21 mouse cellular contexts compared by ENCODE assay signal in genomic region chr4:149286287-149287137, GRCm38 (mm10). TPM values are rescaled to one million over a fixed set of nuclear protein-coding genes. Genes with fewer than 3 reads are reported as not detected.
DNase-seq lines count a peak whose midpoint lies in the region; ATAC-seq and TF ChIP-seq lines count a peak whose summit lies in the region.
"Had no signal": no experiment of that assay in that cellular context is flagged by ENCODE, and none has a peak within 500 bp of the region (broad histone marks: within the 10 kb centered on the region; RNA-seq: fewer than 3 reads in every experiment).

No protein-coding gene starts in this region.

- DNase-seq in heart, embryonic 10.5 days (ENCODE audit: low spot score): no peak
- no peak for DNase-seq in layer of hippocampus, adult 2 months (ENCODE audit: low spot score in 2 of 2)
- DNase-seq in layer of hippocampus, adult 9-10 months (ENCODE audit: low spot score): no peak
- no peak for DNase-seq in midbrain, embryonic 14.5 days
- DNase-seq in midbrain, embryonic 11.5 days (ENCODE audit: low spot score, missing footprints): no peak
- no peak for DNase-seq in urinary bladder, postnatal 14 days (ENCODE audit: low spot score)
- DNase-seq: adrenal gland, adult 2 months; cerebellum, postnatal 10 days; gastrocnemius, postnatal 36 days; heart, postnatal 10 days; kidney, postnatal 4 days; lung, adult 18-20 months; lung, postnatal 36 days; right cerebral cortex, postnatal 14 days; thymus, adult 18-20 months; thymus, postnatal 4 days had no signal

- H3K9me3 ChIP-seq in heart, embryonic 10.5 days: no peaks in the 10 kb centered on the region
- no peaks in the 10 kb centered on the region for H3K9me3 ChIP-seq in heart, embryonic 11.5 days (replicated peaks; ENCODE audit: control insufficient read depth, low read length)
- no peaks in the 10 kb centered on the region for H3K9me3 ChIP-seq in midbrain, embryonic 14.5 days (ENCODE audit: control insufficient read depth, low read length)
- no peaks in the 10 kb centered on the region for H3K9me3 ChIP-seq in midbrain, embryonic 11.5 days (ENCODE audit: control insufficient read depth, low read length)
- H3K9me3 ChIP-seq: embryonic facial prominence, embryonic 13.5 days; kidney, embryonic 15.5 days had no signal

- peak overlapping the region; percentile 18; the same call in 1 of the 2 replicates for H3K27ac ChIP-seq in heart, embryonic 10.5 days
- no peak overlapping the region for H3K27ac ChIP-seq in heart, embryonic 11.5 days (ENCODE audit: low read depth, low read length)
- H3K27ac ChIP-seq in layer of hippocampus, adult 2 months: peak overlapping the region; percentile 70; the same call in 1 of the 2 replicates
- 0 out of 2 replicates have a peak overlapping the region, but pooled peaks have one; percentile 5 for H3K27ac ChIP-seq in midbrain, embryonic 14.5 days (replicated peaks; ENCODE audit: low read depth, low read length)
- no peak overlapping the region for H3K27ac ChIP-seq in midbrain, embryonic 11.5 days (ENCODE audit: low read depth, low read length)
- H3K27ac ChIP-seq in small intestine, adult 2 months (ENCODE audit: insufficient read depth, low read depth, low read length): peak overlapping the region; percentile 89
- H3K27ac ChIP-seq: embryonic facial prominence, embryonic 13.5 days; kidney, embryonic 15.5 days had no signal

- no peaks in the 10 kb centered on the region for H3K27me3 ChIP-seq in heart, embryonic 10.5 days (ENCODE audit: insufficient read depth, poor library complexity, severe bottlenecking)
- no peaks in the 10 kb centered on the region for H3K27me3 ChIP-seq in heart, embryonic 11.5 days (ENCODE audit: control insufficient read depth, insufficient read depth, low read length)
- no peaks in the 10 kb centered on the region for H3K27me3 ChIP-seq in midbrain, embryonic 14.5 days (ENCODE audit: control insufficient read depth, insufficient read depth, low read length)
- H3K27me3 ChIP-seq in midbrain, embryonic 11.5 days (ENCODE audit: control insufficient read depth, insufficient read depth, low read length): no peaks in the 10 kb centered on the region
- H3K27me3 ChIP-seq in small intestine, adult 2 months (ENCODE audit: control insufficient read depth, insufficient read depth, low read length): no peaks in the 10 kb centered on the region
- H3K27me3 ChIP-seq: embryonic facial prominence, embryonic 13.5 days; kidney, embryonic 15.5 days had no signal

- WGBS in heart, embryonic 10.5 days: 67% methylated on average over 8 of the region's 8 CpGs
- 56% methylated on average over 8 of the region's 8 CpGs for WGBS in heart, embryonic 11.5 days (ENCODE audit: insufficient replicate concordance)
- 82% methylated on average over 8 of the region's 8 CpGs for WGBS in midbrain, embryonic 14.5 days
- 85% methylated on average over 8 of the region's 8 CpGs for WGBS in midbrain, embryonic 11.5 days
- 24% methylated on average over 8 of the region's 8 CpGs for WGBS in small intestine, adult 2 months

- no peak for TF ChIP-seq POLR2A in small intestine, adult 2 months (IDR thresholded peaks at IDR 0.05; ENCODE audit: low read depth, low read length)

- H3K9ac ChIP-seq in heart, embryonic 11.5 days (ENCODE audit: low read depth, low read length): no peak overlapping the region
- no peak overlapping the region for H3K9ac ChIP-seq in midbrain, embryonic 14.5 days (replicated peaks; ENCODE audit: low read length)
- H3K9ac ChIP-seq in midbrain, embryonic 11.5 days (ENCODE audit: low read length): no peak overlapping the region
- H3K9ac ChIP-seq: embryonic facial prominence, embryonic 13.5 days; kidney, embryonic 15.5 days had no signal

- no peak overlapping the region for H3K4me2 ChIP-seq in heart, embryonic 11.5 days
- no peak overlapping the region for H3K4me2 ChIP-seq in midbrain, embryonic 14.5 days (ENCODE audit: low read length)
- H3K4me2 ChIP-seq in midbrain, embryonic 11.5 days: no peak overlapping the region
- H3K4me2 ChIP-seq: embryonic facial prominence, embryonic 13.5 days; kidney, embryonic 15.5 days had no signal

- peaks cover 33% of the 10 kb centered on the region for H3K4me1 ChIP-seq in heart, embryonic 10.5 days
- H3K4me1 ChIP-seq in heart, embryonic 11.5 days (ENCODE audit: control insufficient read depth, insufficient read depth, low read length): peaks cover 16% of the 10 kb centered on the region
- H3K4me1 ChIP-seq in midbrain, embryonic 14.5 days (ENCODE audit: control insufficient read depth, insufficient read depth, low read length): 0 out of 2 replicates have a peak, but pooled peaks cover 3% of the 10 kb centered on the region
- H3K4me1 ChIP-seq in midbrain, embryonic 11.5 days (ENCODE audit: control insufficient read depth, insufficient read depth, low read length): peaks cover 4% of the 10 kb centered on the region
- H3K4me1 ChIP-seq in small intestine, adult 2 months (ENCODE audit: control insufficient read depth, insufficient read depth, insufficient read length, low read length): peaks cover 19% of the 10 kb centered on the region; the same call in 1 of the 2 replicates

- H3K4me3 ChIP-seq in heart, embryonic 10.5 days: no peak overlapping the region
- no peak overlapping the region for H3K4me3 ChIP-seq in heart, embryonic 11.5 days (ENCODE audit: low read depth, low read length)
- no peak overlapping the region for H3K4me3 ChIP-seq in layer of hippocampus, adult 2 months
- H3K4me3 ChIP-seq in midbrain, embryonic 14.5 days (replicated peaks; ENCODE audit: low read depth, low read length): no peak overlapping the region
- H3K4me3 ChIP-seq in midbrain, embryonic 11.5 days (ENCODE audit: low read depth, low read length): no peak overlapping the region
- no peak overlapping the region for H3K4me3 ChIP-seq in small intestine, adult 2 months (ENCODE audit: low read depth, low read length)
- H3K4me3 ChIP-seq: embryonic facial prominence, embryonic 13.5 days; kidney, embryonic 15.5 days had no signal

- TF ChIP-seq CTCF in layer of hippocampus, adult 2 months (conservative IDR thresholded peaks at IDR 0.05): no peak
- no peak for TF ChIP-seq CTCF in small intestine, adult 2 months (IDR thresholded peaks at IDR 0.05; ENCODE audit: extremely low read depth, insufficient read length, insufficient replicate concordance, low read depth, low read length)

- H3K36me3 ChIP-seq in heart, embryonic 10.5 days: peaks cover 27% of the 10 kb centered on the region
- peaks cover 6% of the 10 kb centered on the region; the same call in 1 of the 2 replicates for H3K36me3 ChIP-seq in heart, embryonic 11.5 days (ENCODE audit: control insufficient read depth, insufficient read depth, low read length)
- peaks cover 35% of the 10 kb centered on the region for H3K36me3 ChIP-seq in midbrain, embryonic 14.5 days (ENCODE audit: control insufficient read depth, insufficient read depth, low read length)
- H3K36me3 ChIP-seq in midbrain, embryonic 11.5 days (ENCODE audit: control insufficient read depth, insufficient read depth, low read length): peaks cover 8% of the 10 kb centered on the region; the same call in 1 of the 2 replicates
- peaks cover 22% of the 10 kb centered on the region for H3K36me3 ChIP-seq in small intestine, adult 2 months (ENCODE audit: control insufficient read depth, insufficient read depth, low read length)

- no peak for ATAC-seq in heart, embryonic 11.5 days (replicated peaks; ENCODE audit: insufficient number of reproducible peaks, low FRiP score, low TSS enrichment)
- ATAC-seq in midbrain, embryonic 14.5 days (ENCODE audit: low FRiP score, low TSS enrichment): no peak
- no peak for ATAC-seq in midbrain, embryonic 11.5 days (ENCODE audit: low FRiP score)
- ATAC-seq: forebrain, embryonic 14.5 days had no signal

RNA-seq across cellular contexts. Expression of gene Kif1b, which starts 21.0 kb away (rescaled TPM):
- 44.8 and 56.6 TPM in 2 replicates for polyA plus RNA-seq in heart, embryonic 10.5 days (2016; fragmentation: Nextera tagmentation; extraction: Ambion mirVana)
- 47.8 and 49.6 TPM in 2 replicates for polyA plus RNA-seq in heart, embryonic 11.5 days (2014; fragmentation: Nextera tagmentation; extraction: Ambion mirVana)
- total RNA-seq in layer of hippocampus, adult 2 months (2021): 100 to 1,000 TPM; 403 to 414 TPM
- polyA plus RNA-seq in midbrain, embryonic 14.5 days (2014; fragmentation: Nextera tagmentation; extraction: Ambion mirVana): 152 and 202 TPM in 2 replicates
- polyA plus RNA-seq in midbrain, embryonic 11.5 days (2014; fragmentation: Nextera tagmentation; extraction: Ambion mirVana): 94.6 and 95.0 TPM in 2 replicates
- 9.4 and 19.4 TPM in 2 replicates for polyA plus RNA-seq in small intestine, adult 2 months (2012; rRNA removed)

Comparison
In these comparisons a context has a peak if more than half of its experiments do, and no peak if none do; other contexts are left out.
1. H3K27ac ChIP-seq: peak in heart, embryonic 10.5 days (single experiment), layer of hippocampus, adult 2 months (single experiment), midbrain, embryonic 14.5 days (single experiment) and small intestine, adult 2 months (single experiment); none in heart, embryonic 11.5 days (single experiment) and midbrain, embryonic 11.5 days (single experiment).